Mouse (Mus musculus): ENCODE measurements at regions not wholly inside any gene's neighbourhood (a gene's known extent, or its start where the extent isn't known, plus 50 kb on each side); places are given as distances from the start of the nearest gene placed in this dataset.

- no peak for TF ChIP-seq EP300 (IDR thresholded peaks at IDR 0.05; ENCODE audit: low read depth)
- no peak for TF ChIP-seq CTCF (IDR thresholded peaks at IDR 0.05; ENCODE audit: low read depth)
- 46% methylated on average over 9 of the region's 9 CpGs for WGBS (ENCODE audit: insufficient replicate concordance)
- Histone ChIP-seq H3K4me2 (ENCODE audit: low read depth) (no peak overlapping the region), H3K4me1 (replicated peaks; ENCODE audit: control insufficient read depth in 2 of 2, insufficient read depth in 2 of 2, low read length in 1 of 2) (no peaks in the 10 kb centered on the region), H3K9ac (replicated peaks) (no peak overlapping the region), H3K36me3 (replicated peaks; ENCODE audit: control insufficient read depth, insufficient read depth, low read depth) (no peaks in the 10 kb centered on the region), H3K27me3 (ENCODE audit: control insufficient read depth, insufficient read depth, low read length) (no peaks in the 10 kb centered on the region), H3K9me3 (ENCODE audit: control insufficient read depth, low read length) (no peaks in the 10 kb centered on the region), H3K27ac (no peak overlapping the region), H3K4me3 (ENCODE audit: insufficient read depth in 1 of 2, low read depth in 2 of 2, low read length in 2 of 2) (no peak overlapping the region)
- ATAC-seq (ENCODE audit: insufficient read depth) (no peak), DNase-seq (ENCODE audit: low read depth in 3 of 3, low spot score in 3 of 3) (no peak)
These were observed 95.4 kb upstream of the Bmper start for GRCm38 (mm10) chr9:23127338-23128017.

GRCm38 (mm10) chr9:23128018-23128369 lies 94.9 kb upstream of the Bmper start:
- Histone ChIP-seq H3K36me3 (replicated peaks; ENCODE audit: control insufficient read depth, insufficient read depth, low read depth) (no peaks in the 10 kb centered on the region), H3K4me2 (ENCODE audit: low read depth) (no peak overlapping the region), H3K27me3 (ENCODE audit: control insufficient read depth, insufficient read depth, low read length) (no peaks in the 10 kb centered on the region), H3K4me1 (replicated peaks; ENCODE audit: control insufficient read depth in 2 of 2, insufficient read depth in 2 of 2, low read length in 1 of 2) (no peaks in the 10 kb centered on the region), H3K27ac (no peak overlapping the region), H3K9me3 (ENCODE audit: control insufficient read depth, low read length) (no peaks in the 10 kb centered on the region), H3K4me3 (ENCODE audit: insufficient read depth in 1 of 2, low read depth in 2 of 2, low read length in 2 of 2) (no peak overlapping the region), H3K9ac (replicated peaks) (no peak overlapping the region)
- TF ChIP-seq CTCF (IDR thresholded peaks at IDR 0.05; ENCODE audit: low read depth), result no peak
- TF ChIP-seq EP300 (IDR thresholded peaks at IDR 0.05; ENCODE audit: low read depth), result no peak
- ATAC-seq (ENCODE audit: insufficient read depth), result no peak
- WGBS (ENCODE audit: insufficient replicate concordance), result 45% methylated on average over 2 of the region's 2 CpGs
- DNase-seq (ENCODE audit: low read depth in 3 of 3, low spot score in 3 of 3), result no peak

- WGBS (ENCODE audit: insufficient replicate concordance), result 79% methylated on average over 2 of the region's 2 CpGs
- Histone ChIP-seq H3K27ac (no peak overlapping the region), H3K9ac (replicated peaks) (no peak overlapping the region), H3K9me3 (ENCODE audit: control insufficient read depth, low read length) (no peaks in the 10 kb centered on the region), H3K36me3 (replicated peaks; ENCODE audit: control insufficient read depth, insufficient read depth, low read depth) (no peaks in the 10 kb centered on the region), H3K27me3 (ENCODE audit: control insufficient read depth, insufficient read depth, low read length) (no peaks in the 10 kb centered on the region), H3K4me1 (replicated peaks; ENCODE audit: control insufficient read depth in 2 of 2, insufficient read depth in 2 of 2, low read length in 1 of 2) (no peaks in the 10 kb centered on the region), H3K4me2 (ENCODE audit: low read depth) (no peak overlapping the region), H3K4me3 (ENCODE audit: insufficient read depth in 1 of 2, low read depth in 2 of 2, low read length in 2 of 2) (no peak overlapping the region)
- no peak for DNase-seq (ENCODE audit: low read depth in 3 of 3, low spot score in 3 of 3)
- TF ChIP-seq CTCF (IDR thresholded peaks at IDR 0.05; ENCODE audit: low read depth) (no peak), EP300 (IDR thresholded peaks at IDR 0.05; ENCODE audit: low read depth) (no peak)
- no peak for ATAC-seq (ENCODE audit: insufficient read depth)
These were observed 88.9 kb upstream of the Bmper start for GRCm38 (mm10) chr9:23134006-23134405.

GRCm38 (mm10) chr9:23134421-23135118 lies 88.3 kb upstream of the Bmper start:
- Histone ChIP-seq H3K9ac (replicated peaks) (no peak overlapping the region), H3K27ac (no peak overlapping the region), H3K4me2 (ENCODE audit: low read depth) (no peak overlapping the region), H3K27me3 (ENCODE audit: control insufficient read depth, insufficient read depth, low read length) (no peaks in the 10 kb centered on the region), H3K4me1 (replicated peaks; ENCODE audit: control insufficient read depth in 2 of 2, insufficient read depth in 2 of 2, low read length in 1 of 2) (no peaks in the 10 kb centered on the region), H3K36me3 (replicated peaks; ENCODE audit: control insufficient read depth, insufficient read depth, low read depth) (no peaks in the 10 kb centered on the region), H3K9me3 (ENCODE audit: control insufficient read depth, low read length) (no peaks in the 10 kb centered on the region), H3K4me3 (ENCODE audit: insufficient read depth in 1 of 2, low read depth in 2 of 2, low read length in 2 of 2) (no peak overlapping the region)
- DNase-seq (ENCODE audit: low read depth in 3 of 3, low spot score in 3 of 3) (no peak), ATAC-seq (ENCODE audit: insufficient read depth) (no peak)
- TF ChIP-seq CTCF (IDR thresholded peaks at IDR 0.05; ENCODE audit: low read depth), result no peak
- TF ChIP-seq EP300 (IDR thresholded peaks at IDR 0.05; ENCODE audit: low read depth), result no peak
- WGBS (ENCODE audit: insufficient replicate concordance), result 60% methylated on average over 12 of the region's 12 CpGs

GRCm38 (mm10) chr9:23136511-23136910 lies 86.4 kb upstream of the Bmper start:
- ATAC-seq (ENCODE audit: insufficient read depth), result no peak
- WGBS (ENCODE audit: insufficient replicate concordance), result 80% methylated on average over 5 of the region's 5 CpGs

More at GRCm38 (mm10) chr9:23136511-23136910, 86.4 kb upstream of the Bmper start:
- no peak overlapping the region for H3K4me3 ChIP-seq (ENCODE audit: insufficient read depth in 1 of 2, low read depth in 2 of 2, low read length in 2 of 2)
- no peaks in the 10 kb centered on the region for H3K27me3 ChIP-seq (ENCODE audit: control insufficient read depth, insufficient read depth, low read length)
- no peak overlapping the region for H3K9ac ChIP-seq (replicated peaks)
- H3K9me3 ChIP-seq (ENCODE audit: control insufficient read depth, low read length), result no peaks in the 10 kb centered on the region
- H3K27ac ChIP-seq, result no peak overlapping the region
- no peak for TF ChIP-seq EP300 (IDR thresholded peaks at IDR 0.05; ENCODE audit: low read depth)
- TF ChIP-seq CTCF (IDR thresholded peaks at IDR 0.05; ENCODE audit: low read depth), result no peak
- no peak overlapping the region for H3K4me2 ChIP-seq (ENCODE audit: low read depth)
- no peaks in the 10 kb centered on the region for H3K36me3 ChIP-seq (replicated peaks; ENCODE audit: control insufficient read depth, insufficient read depth, low read depth)
- DNase-seq (ENCODE audit: low read depth in 3 of 3, low spot score in 3 of 3), result no peak
- H3K4me1 ChIP-seq (replicated peaks; ENCODE audit: control insufficient read depth in 2 of 2, insufficient read depth in 2 of 2, low read length in 1 of 2), result no peaks in the 10 kb centered on the region

All from liver, embryonic 14.5 days (tissue).